ENCODE assay signal across 16 mouse cellular contexts in the genomic region with DNA sequence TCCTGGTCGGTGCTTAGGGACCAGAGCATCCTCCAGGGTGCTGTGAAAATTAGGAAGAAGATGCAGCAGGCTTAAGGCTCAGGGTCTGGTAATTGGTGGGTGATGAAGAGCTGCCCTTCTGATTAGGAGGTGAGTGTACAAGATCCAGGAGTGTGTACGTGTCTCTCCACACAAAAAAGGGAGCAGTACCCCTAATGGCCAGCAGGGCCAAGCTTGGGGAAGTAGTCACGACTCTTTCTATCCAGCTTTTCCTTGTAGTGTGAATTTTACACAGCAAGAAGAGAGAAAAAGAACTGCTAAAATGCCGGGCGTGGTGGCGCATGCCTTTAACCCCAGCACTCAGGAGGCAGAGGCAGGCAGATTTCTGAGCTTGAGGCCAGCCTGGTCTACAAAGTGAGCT.
DNase-seq lines count a peak whose midpoint lies in the region; ATAC-seq and TF ChIP-seq lines count a peak whose summit lies in the region.
"Had no signal": no experiment of that assay in that cellular context is flagged by ENCODE, and none has a peak within 500 bp of the region (broad histone marks: within the 10 kb centered on the region; RNA-seq: fewer than 3 reads in every experiment).

No protein-coding gene starts in this region.

- no peaks in the 10 kb centered on the region for H3K9me3 ChIP-seq in kidney, postnatal 0 days (replicated peaks; ENCODE audit: low read length)
- no peaks in the 10 kb centered on the region for H3K9me3 ChIP-seq in midbrain, postnatal 0 days (ENCODE audit: low read length)
- no peaks in the 10 kb centered on the region; the same call in 1 of the 2 replicates for H3K9me3 ChIP-seq in midbrain, embryonic 14.5 days (ENCODE audit: control insufficient read depth, low read length)
- H3K9me3 ChIP-seq: forebrain, embryonic 15.5 days had no signal

- H3K4me3 ChIP-seq in kidney, postnatal 0 days (replicated peaks; ENCODE audit: low read depth, low read length), result no peak overlapping the region
- H3K4me3 ChIP-seq in midbrain, postnatal 0 days (ENCODE audit: low read depth, low read length), result no peak overlapping the region
- no peak overlapping the region for H3K4me3 ChIP-seq in midbrain, embryonic 14.5 days (replicated peaks; ENCODE audit: low read depth, low read length)
- no peak overlapping the region for H3K4me3 ChIP-seq in small intestine, adult 2 months (ENCODE audit: low read depth, low read length)
- H3K4me3 ChIP-seq: forebrain, embryonic 15.5 days; limb, embryonic 13.5 days; megakaryocyte, embryonic 14.5 days; myocyte had no signal

- no peaks in the 10 kb centered on the region for H3K36me3 ChIP-seq in kidney, postnatal 0 days (ENCODE audit: insufficient read depth, low read length)
- H3K36me3 ChIP-seq in midbrain, postnatal 0 days (ENCODE audit: insufficient read depth, low read length), result no peaks in the 10 kb centered on the region
- H3K36me3 ChIP-seq in midbrain, embryonic 14.5 days (ENCODE audit: control insufficient read depth, insufficient read depth, low read length), result no peaks in the 10 kb centered on the region
- 0 out of 2 replicates have a peak, but pooled peaks cover 2% of the 10 kb centered on the region for H3K36me3 ChIP-seq in small intestine, adult 2 months (ENCODE audit: control insufficient read depth, insufficient read depth, low read length)
- H3K36me3 ChIP-seq: forebrain, embryonic 15.5 days; limb, embryonic 13.5 days had no signal

- H3K4me2 ChIP-seq in kidney, postnatal 0 days (ENCODE audit: low read length), result no peak overlapping the region
- no peak overlapping the region for H3K4me2 ChIP-seq in midbrain, postnatal 0 days (ENCODE audit: low read depth, low read length, poor library complexity, severe bottlenecking)
- no peak overlapping the region for H3K4me2 ChIP-seq in midbrain, embryonic 14.5 days (ENCODE audit: low read length)
- H3K4me2 ChIP-seq: forebrain, embryonic 15.5 days; limb, embryonic 13.5 days had no signal

- no peak overlapping the region for H3K27ac ChIP-seq in kidney, postnatal 0 days
- H3K27ac ChIP-seq in midbrain, postnatal 0 days (ENCODE audit: low read depth, low read length), result no peak overlapping the region
- H3K27ac ChIP-seq in midbrain, embryonic 14.5 days (replicated peaks; ENCODE audit: low read depth, low read length), result no peak overlapping the region
- H3K27ac ChIP-seq in small intestine, adult 2 months (ENCODE audit: insufficient read depth, low read depth, low read length), result no peak overlapping the region
- H3K27ac ChIP-seq: forebrain, embryonic 15.5 days; limb, embryonic 13.5 days had no signal

- TF ChIP-seq CTCF in kidney, postnatal 0 days (IDR thresholded peaks at IDR 0.05; ENCODE audit: low read depth), result peak; percentile 44
- TF ChIP-seq CTCF in midbrain, postnatal 0 days (IDR thresholded peaks at IDR 0.05), result peak; percentile 56
- peak; percentile 14; the same call in 1 of the 2 replicates for TF ChIP-seq CTCF in small intestine, adult 2 months (IDR thresholded peaks at IDR 0.05; ENCODE audit: extremely low read depth, insufficient read length, insufficient replicate concordance, low read depth, low read length)

- no peak for ATAC-seq in CD4-positive, CD25-positive, alpha-beta regulatory T cell, adult 4 months
- no peak for ATAC-seq in kidney, postnatal 0 days (replicated peaks; ENCODE audit: low FRiP score, low read depth)
- ATAC-seq in midbrain, postnatal 0 days (ENCODE audit: low FRiP score), result no peak
- ATAC-seq in midbrain, embryonic 14.5 days (ENCODE audit: low FRiP score, low TSS enrichment), result no peak
- ATAC-seq: forebrain, embryonic 15.5 days; intestine, embryonic 16.5 days had no signal

- peaks cover 2% of the 10 kb centered on the region; the same call in 1 of the 2 replicates for H3K27me3 ChIP-seq in kidney, postnatal 0 days (ENCODE audit: insufficient read depth, low read length)
- no peaks in the 10 kb centered on the region for H3K27me3 ChIP-seq in midbrain, postnatal 0 days (ENCODE audit: insufficient read depth, low read length)
- H3K27me3 ChIP-seq in midbrain, embryonic 14.5 days (ENCODE audit: control insufficient read depth, insufficient read depth, low read length), result no peaks in the 10 kb centered on the region
- H3K27me3 ChIP-seq in small intestine, adult 2 months (ENCODE audit: control insufficient read depth, insufficient read depth, low read length), result no peaks in the 10 kb centered on the region
- H3K27me3 ChIP-seq: forebrain, embryonic 15.5 days had no signal

- peak; percentile 4 for DNase-seq in CD4-positive, CD25-positive, alpha-beta regulatory T cell, adult 2 months (ENCODE audit: low read depth, low spot score)
- DNase-seq in kidney, postnatal 0 days (ENCODE audit: low spot score), result no peak
- DNase-seq in kidney, postnatal 14 days, result no peak
- no peak for DNase-seq in midbrain, postnatal 0 days (ENCODE audit: low spot score)
- DNase-seq in midbrain, embryonic 14.5 days, result no peak
- no peak for DNase-seq in layer of hippocampus, postnatal 25 days (ENCODE audit: extremely low spot score in 1 of 2, low spot score in 1 of 2)
- DNase-seq: adrenal gland, adult 8-10 months; cerebellum, adult 11 months; thymus, adult 18-20 months had no signal

- TF ChIP-seq POLR2A in small intestine, adult 2 months (IDR thresholded peaks at IDR 0.05; ENCODE audit: low read depth, low read length), result no peak

- H3K9ac ChIP-seq in kidney, postnatal 0 days (ENCODE audit: low read depth, low read length), result no peak overlapping the region
- no peak overlapping the region for H3K9ac ChIP-seq in midbrain, postnatal 0 days (replicated peaks; ENCODE audit: low read length, poor library complexity, severe bottlenecking)
- H3K9ac ChIP-seq in midbrain, embryonic 14.5 days (replicated peaks; ENCODE audit: low read length), result no peak overlapping the region
- H3K9ac ChIP-seq: forebrain, embryonic 15.5 days; limb, embryonic 13.5 days had no signal

- H3K4me1 ChIP-seq in kidney, postnatal 0 days (replicated peaks; ENCODE audit: insufficient read depth, low read length), result peaks cover 3% of the 10 kb centered on the region; the same call in 1 of the 2 replicates
- H3K4me1 ChIP-seq in midbrain, postnatal 0 days (ENCODE audit: insufficient read depth, low read length), result 0 out of 2 replicates have a peak, but pooled peaks cover 6% of the 10 kb centered on the region
- H3K4me1 ChIP-seq in midbrain, embryonic 14.5 days (ENCODE audit: control insufficient read depth, insufficient read depth, low read length), result peaks cover 18% of the 10 kb centered on the region; the same call in 1 of the 2 replicates
- H3K4me1 ChIP-seq in small intestine, adult 2 months (ENCODE audit: control insufficient read depth, insufficient read depth, insufficient read length, low read length), result peaks cover 11% of the 10 kb centered on the region

- WGBS in kidney, postnatal 0 days, result 87% methylated on average over 6 of the region's 6 CpGs
- 86% methylated on average over 6 of the region's 6 CpGs for WGBS in midbrain, postnatal 0 days
- 87% methylated on average over 6 of the region's 6 CpGs for WGBS in midbrain, embryonic 14.5 days
- 87% methylated on average over 6 of the region's 6 CpGs for WGBS in small intestine, adult 2 months
